Mouse (Mus musculus): ENCODE measurements around the gene Nbea.

Nbea gene

GRCm38 (mm10) chr3:56183159-56184133, at the start of gene Nbea:
Gene Nbea, minus strand, starts transcription at chr3:56183701.
- DNase-seq (ENCODE audit: low read depth, low spot score), result peak; percentile 20

GRCm38 (mm10) chr3:56229283-56229682, 45.8 kb upstream of the Nbea start:
- DNase-seq (ENCODE audit: low read depth, low spot score), result no peak

GRCm38 (mm10) chr3:56215989-56216388, 32.5 kb upstream of the Nbea start:
- DNase-seq (ENCODE audit: low read depth, low spot score), result no peak

GRCm38 (mm10) chr3:56203968-56204367, 20.5 kb upstream of the Nbea start:
- no peak for DNase-seq (ENCODE audit: low read depth, low spot score)

- DNase-seq (ENCODE audit: low read depth, low spot score), result no peak
Observed at GRCm38 (mm10) chr3:56188238-56188637, 4.7 kb upstream of the Nbea start.

GRCm38 (mm10) chr3:56187131-56187779, 3.8 kb upstream of the Nbea start:
- no peak for DNase-seq (ENCODE audit: low read depth, low spot score)

GRCm38 (mm10) chr3:56182371-56183158, 936 bp downstream of the Nbea start:
- peak; percentile 1 for DNase-seq (ENCODE audit: low read depth, low spot score)

- no peak for DNase-seq (ENCODE audit: low read depth, low spot score)
Observed at GRCm38 (mm10) chr3:56181991-56182370, 1.5 kb downstream of the Nbea start.

GRCm38 (mm10) chr3:56181025-56181424, 2.5 kb downstream of the Nbea start:
- DNase-seq (ENCODE audit: low read depth, low spot score), result no peak

- no peak for DNase-seq (ENCODE audit: low read depth, low spot score)
Observed at GRCm38 (mm10) chr3:56157864-56158263, 25.6 kb downstream of the Nbea start.

GRCm38 (mm10) chr3:56126674-56127073, 56.8 kb downstream of the Nbea start:
- no peak for DNase-seq (ENCODE audit: low read depth, low spot score)

GRCm38 (mm10) chr3:56116647-56117046, 66.9 kb downstream of the Nbea start:
- no peak for DNase-seq (ENCODE audit: low read depth, low spot score)

GRCm38 (mm10) chr3:56108101-56108500, 75.4 kb downstream of the Nbea start:
- DNase-seq (ENCODE audit: low read depth, low spot score), result no peak

GRCm38 (mm10) chr3:56097105-56097504, 86.4 kb downstream of the Nbea start:
- no peak for DNase-seq (ENCODE audit: low read depth, low spot score)

GRCm38 (mm10) chr3:56079015-56079612, 104.4 kb downstream of the Nbea start:
- DNase-seq (ENCODE audit: low read depth, low spot score), result no peak

GRCm38 (mm10) chr3:56067849-56068248, 115.7 kb downstream of the Nbea start:
- DNase-seq (ENCODE audit: low read depth, low spot score), result no peak

GRCm38 (mm10) chr3:56066360-56067040, 117.0 kb downstream of the Nbea start:
- no peak for DNase-seq (ENCODE audit: low read depth, low spot score)

- DNase-seq (ENCODE audit: low read depth, low spot score), result no peak
Observed at GRCm38 (mm10) chr3:56065234-56065633, 118.3 kb downstream of the Nbea start.

- no peak for DNase-seq (ENCODE audit: low read depth, low spot score)
Observed at GRCm38 (mm10) chr3:56045659-56046336, 137.7 kb downstream of the Nbea start.

GRCm38 (mm10) chr3:56043091-56043490, 140.4 kb downstream of the Nbea start:
- DNase-seq (ENCODE audit: low read depth, low spot score), result no peak

Measured in CD4-positive, CD25-positive, alpha-beta regulatory T cell, adult 2 months (primary cell).